Mouse (Mus musculus) hindbrain, embryonic 15.5 days (tissue): Measurements from ENCODE around the gene Eif2ak4. TPM values are rescaled to one million over a fixed set of nuclear protein-coding genes. Genes with fewer than 3 reads are reported as not detected.
A peak's percentile ranks its signal among the peaks of the same experiment; 100 is the strongest.

Source experiments
- ATAC-seq: fragments of 200-750 bp; cut with Nextera tagmentation; 2 replicates; pipeline ENCODE4 v1.8.0; 2017; ENCODE audit warnings: low read depth, moderate number of reproducible peaks, moderate TSS enrichment; ENCODE audit not compliant: low FRiP score
- H3K27ac ChIP-seq: fragments of 300-500 bp; sonication (generic); replicated peaks from 2 replicates; pipeline ENCODE4 v1.5.1; 2015; ENCODE audit warnings: mild to moderate bottlenecking, inconsistent platforms
- H3K27me3 ChIP-seq: fragments of 300-500 bp; sonication (generic); 2 replicates; pipeline ENCODE4 v1.6.1; 2015; ENCODE audit warnings: control low read depth, inconsistent platforms
- H3K36me3 ChIP-seq: fragments of 300-500 bp; sonication (generic); 2 replicates; pipeline ENCODE4 v1.6.1; 2015; ENCODE audit warnings: control low read depth, inconsistent platforms
- H3K4me1 ChIP-seq: fragments of 300-500 bp; sonication (generic); replicated peaks from 2 replicates; pipeline ENCODE4 v1.6.1; 2015; ENCODE audit warnings: control low read depth, inconsistent platforms
- H3K4me2 ChIP-seq: fragments of 300-500 bp; sonication (generic); 2 replicates; pipeline ENCODE4 v1.6.1; 2015; ENCODE audit warnings: moderate library complexity, mild to moderate bottlenecking, inconsistent platforms
- H3K4me3 ChIP-seq: fragments of 300-500 bp; sonication (generic); 2 replicates; pipeline ENCODE4 v1.5.1; 2015; ENCODE audit warnings: mild to moderate bottlenecking, inconsistent platforms
- H3K9ac ChIP-seq: fragments of 300-500 bp; sonication (generic); 2 replicates; pipeline ENCODE4 v1.6.1; 2015; ENCODE audit warnings: inconsistent platforms
- H3K9me3 ChIP-seq: fragments of 300-500 bp; sonication (generic); 2 replicates; pipeline ENCODE4 v1.6.1; 2016; ENCODE audit warnings: control low read depth, inconsistent platforms
- WGBS: fragments of 180-500 bp; shearing (Covaris S2); methylation state at CpG from one replicate; pipeline ENCODE4 v1.1.7; 2015; 5-methylcytosine and 5-hydroxymethylcytosine counted together
- polyA plus RNA-seq: library from polyadenylated mRNA; unstranded; fragments of >200 nt; fragmentation: Nextera tagmentation; extraction: Ambion mirVana; gene quantifications from 2 replicates; pipeline ENCODE4 v1.2.1, GENCODE M21; 2015

Gene Eif2ak4
- polyA plus RNA-seq, result 8.9 and 9.3 TPM in 2 replicates

- WGBS, result under 1% methylated on average over 61 of the region's 61 CpGs
- H3K27me3 ChIP-seq, result no peaks in the 10 kb centered on the region
- peak within 1 kb of the TSS; percentile 94 for H3K4me3 ChIP-seq
- H3K4me1 ChIP-seq, result peaks cover 21% of the 10 kb centered on the region
- H3K9ac ChIP-seq, result peak within 1 kb of the TSS; percentile 93
- peak; percentile 98 for ATAC-seq
- peak within 1 kb of the TSS; percentile 85 for H3K4me2 ChIP-seq
- no peaks in the 10 kb centered on the region for H3K36me3 ChIP-seq
- no peaks in the 10 kb centered on the region for H3K9me3 ChIP-seq
- H3K27ac ChIP-seq, result peak within 1 kb of the TSS; percentile 95
Observed at GRCm38 (mm10) chr2:118388341-118389335, at the start of gene Eif2ak4. Gene Eif2ak4, plus strand, starts transcription at chr2:118388618.

GRCm38 (mm10) chr2:118341295-118341694, 47.1 kb upstream of the Eif2ak4 start:
- H3K9me3 ChIP-seq, result no peaks in the 10 kb centered on the region
- no peak overlapping the region for H3K27ac ChIP-seq
- H3K4me1 ChIP-seq, result no peaks in the 10 kb centered on the region
- ATAC-seq, result no peak
- no peaks in the 10 kb centered on the region for H3K36me3 ChIP-seq
- H3K4me2 ChIP-seq, result no peak overlapping the region
- no peaks in the 10 kb centered on the region for H3K27me3 ChIP-seq
- WGBS, result 79% methylated on average over 7 of the region's 7 CpGs
- no peak overlapping the region for H3K9ac ChIP-seq
- no peak overlapping the region for H3K4me3 ChIP-seq

GRCm38 (mm10) chr2:118343897-118344296, 44.5 kb upstream of the Eif2ak4 start:
- Histone ChIP-seq H3K4me1 (no peaks in the 10 kb centered on the region), H3K36me3 (no peaks in the 10 kb centered on the region), H3K4me3 (no peak overlapping the region), H3K4me2 (no peak overlapping the region), H3K9ac (no peak overlapping the region), H3K27ac (no peak overlapping the region), H3K27me3 (no peaks in the 10 kb centered on the region), H3K9me3 (no peaks in the 10 kb centered on the region)
- ATAC-seq, result no peak
- whole genome bisulfite sequencing, result 85% methylated on average over 3 of the region's 3 CpGs

GRCm38 (mm10) chr2:118345535-118345934, 42.9 kb upstream of the Eif2ak4 start:
- Histone ChIP-seq H3K4me2 (no peak overlapping the region), H3K4me1 (no peaks in the 10 kb centered on the region), H3K9me3 (no peaks in the 10 kb centered on the region), H3K9ac (no peak overlapping the region), H3K36me3 (no peaks in the 10 kb centered on the region), H3K4me3 (no peak overlapping the region), H3K27me3 (no peaks in the 10 kb centered on the region), H3K27ac (no peak overlapping the region)
- no peak for ATAC-seq
- 18% methylated on average over 1 of the region's 1 CpGs for WGBS

- 0 out of 2 replicates have a peak, but pooled peaks cover 8% of the 10 kb centered on the region for H3K4me1 ChIP-seq
- H3K4me2 ChIP-seq, result no peak overlapping the region
- no peak overlapping the region for H3K27ac ChIP-seq
- WGBS, result 27% methylated on average over 4 of the region's 4 CpGs
- no peak overlapping the region for H3K4me3 ChIP-seq
- ATAC-seq, result no peak
- no peaks in the 10 kb centered on the region for H3K9me3 ChIP-seq
- H3K36me3 ChIP-seq, result no peaks in the 10 kb centered on the region
- H3K27me3 ChIP-seq, result no peaks in the 10 kb centered on the region
- no peak overlapping the region for H3K9ac ChIP-seq
Observed at GRCm38 (mm10) chr2:118353498-118353897, 34.9 kb upstream of the Eif2ak4 start.

GRCm38 (mm10) chr2:118353916-118354403, 34.5 kb upstream of the Eif2ak4 start:
- Histone ChIP-seq H3K4me1 (0 out of 2 replicates have a peak, but pooled peaks cover 8% of the 10 kb centered on the region), H3K4me2 (no peak overlapping the region), H3K27me3 (no peaks in the 10 kb centered on the region), H3K4me3 (no peak overlapping the region), H3K36me3 (no peaks in the 10 kb centered on the region), H3K27ac (no peak overlapping the region), H3K9me3 (no peaks in the 10 kb centered on the region), H3K9ac (no peak overlapping the region)
- 45% methylated on average over 4 of the region's 4 CpGs for WGBS
- no peak for ATAC-seq

- no peaks in the 10 kb centered on the region for H3K36me3 ChIP-seq
- no peak overlapping the region for H3K9ac ChIP-seq
- H3K4me2 ChIP-seq, result no peak overlapping the region
- ATAC-seq, result no peak
- 45% methylated on average over 6 of the region's 6 CpGs for WGBS
- no peaks in the 10 kb centered on the region for H3K27me3 ChIP-seq
- no peak overlapping the region for H3K4me3 ChIP-seq
- H3K9me3 ChIP-seq, result no peaks in the 10 kb centered on the region
- H3K4me1 ChIP-seq, result 0 out of 2 replicates have a peak, but pooled peaks cover 8% of the 10 kb centered on the region
- H3K27ac ChIP-seq, result no peak overlapping the region
Observed at GRCm38 (mm10) chr2:118355138-118355719, 33.2 kb upstream of the Eif2ak4 start.

GRCm38 (mm10) chr2:118371841-118372240, 16.6 kb upstream of the Eif2ak4 start:
- Histone ChIP-seq H3K9me3 (no peaks in the 10 kb centered on the region), H3K27ac (no peak overlapping the region), H3K9ac (no peak overlapping the region), H3K36me3 (no peaks in the 10 kb centered on the region), H3K4me2 (peak overlapping the region; percentile 95; the same call in 1 of the 2 replicates), H3K4me1 (peaks cover 19% of the 10 kb centered on the region), H3K4me3 (no peak overlapping the region), H3K27me3 (no peaks in the 10 kb centered on the region)
- WGBS, result 69% methylated on average over 1 of the region's 1 CpGs
- no peak for ATAC-seq

GRCm38 (mm10) chr2:118372561-118372900, 15.9 kb upstream of the Eif2ak4 start:
- Histone ChIP-seq H3K9me3 (no peaks in the 10 kb centered on the region), H3K4me1 (peaks cover 19% of the 10 kb centered on the region), H3K9ac (peak overlapping the region; percentile 61), H3K27ac (no peak overlapping the region), H3K4me2 (peak overlapping the region; percentile 95), H3K4me3 (peak overlapping the region; percentile 56), H3K27me3 (no peaks in the 10 kb centered on the region), H3K36me3 (no peaks in the 10 kb centered on the region)
- WGBS, result 9% methylated on average over 11 of the region's 11 CpGs
- no peak for ATAC-seq

- Histone ChIP-seq H3K36me3 (no peaks in the 10 kb centered on the region), H3K4me1 (peaks cover 19% of the 10 kb centered on the region), H3K4me3 (peak within 1 kb of the TSS; percentile 56), H3K27ac (peak within 1 kb of the TSS; percentile 79), H3K9me3 (no peaks in the 10 kb centered on the region), H3K9ac (peak within 1 kb of the TSS; percentile 61), H3K4me2 (peak within 1 kb of the TSS; percentile 95), H3K27me3 (no peaks in the 10 kb centered on the region)
- ATAC-seq, result peak; percentile 83
- WGBS, result under 1% methylated on average over 57 of the region's 59 CpGs
Observed at GRCm38 (mm10) chr2:118372901-118373571, 15.4 kb upstream of the Eif2ak4 start, which contains the start of gene Gpr176. Gene Gpr176, minus strand, starts transcription at chr2:118373419.

GRCm38 (mm10) chr2:118373572-118374279, 14.7 kb upstream of the Eif2ak4 start:
- H3K4me1 ChIP-seq, result peaks cover 19% of the 10 kb centered on the region
- under 1% methylated on average over 43 of the region's 43 CpGs for WGBS

More at GRCm38 (mm10) chr2:118373572-118374279, 14.7 kb upstream of the Eif2ak4 start:
- H3K36me3 ChIP-seq, result no peaks in the 10 kb centered on the region
- H3K9ac ChIP-seq, result peak overlapping the region; percentile 61
- peak; percentile 91 for ATAC-seq
- peak overlapping the region; percentile 56 for H3K4me3 ChIP-seq
- peak overlapping the region; percentile 79 for H3K27ac ChIP-seq
- no peaks in the 10 kb centered on the region for H3K9me3 ChIP-seq
- H3K27me3 ChIP-seq, result no peaks in the 10 kb centered on the region
- H3K4me2 ChIP-seq, result peak overlapping the region; percentile 95
